Mouse (Mus musculus) lung, adult 2 months (tissue): ENCODE measurements around the gene Cdc5l.

ENCODE experiments used
- CTCF ChIP-seq: fragments of 200-500 bp; IDR thresholded peaks from 2 replicates; pipeline ENCODE4 v1.5.1; 2011; ENCODE audit warnings: mild to moderate bottlenecking, low read length, control low read depth; ENCODE audit not compliant: insufficient read depth
- POLR2A ChIP-seq: fragments of 200-500 bp; IDR thresholded peaks from 2 replicates; pipeline ENCODE4 v1.6.1; 2011; ENCODE audit warnings: low read depth, mild to moderate bottlenecking, control low read depth, low read length, borderline replicate concordance; ENCODE audit errors: extremely low read depth

GRCm38 (mm10) chr17:45397541-45397940 lies 36.0 kb downstream of the Cdc5l start:
- TF ChIP-seq POLR2A (no peak), CTCF (no peak)
